Mouse (Mus musculus): ENCODE measurements at regions not wholly inside any gene's neighbourhood (a gene's known extent, or its start where the extent isn't known, plus 50 kb on each side); places are given as distances from the start of the nearest gene placed in this dataset.

GRCm38 (mm10) chr9:72206911-72207310 lies 67.7 kb upstream of the Zfp280d start:
- ATAC-seq (ENCODE audit: extremely low read depth, insufficient number of reproducible peaks, low FRiP score, poor library complexity, severe bottlenecking): no peak

GRCm38 (mm10) chr9:72208296-72208695 lies 66.4 kb upstream of the Zfp280d start:
- ATAC-seq (ENCODE audit: extremely low read depth, insufficient number of reproducible peaks, low FRiP score, poor library complexity, severe bottlenecking): no peak

- ATAC-seq (ENCODE audit: extremely low read depth, insufficient number of reproducible peaks, low FRiP score, poor library complexity, severe bottlenecking): no peak
Measured at GRCm38 (mm10) chr9:72217296-72218028, 57.2 kb upstream of the Zfp280d start.

- no peak for ATAC-seq (ENCODE audit: extremely low read depth, insufficient number of reproducible peaks, low FRiP score, poor library complexity, severe bottlenecking)
Measured at GRCm38 (mm10) chr9:72218736-72219135, 55.9 kb upstream of the Zfp280d start.

GRCm38 (mm10) chr9:72219892-72220291 lies 54.8 kb upstream of the Zfp280d start:
- no peak for ATAC-seq (ENCODE audit: extremely low read depth, insufficient number of reproducible peaks, low FRiP score, poor library complexity, severe bottlenecking)

- no peak for ATAC-seq (ENCODE audit: extremely low read depth, insufficient number of reproducible peaks, low FRiP score, poor library complexity, severe bottlenecking)
Measured at GRCm38 (mm10) chr9:72221333-72221732, 53.3 kb upstream of the Zfp280d start.
